Mouse (Mus musculus): ENCODE data around the gene Kat5. TPM values are rescaled to one million over a fixed set of nuclear protein-coding genes. Genes with fewer than 3 reads are reported as not detected.

Kat5 gene
- polyA plus RNA-seq, 1 experiment from 2014 or later: 37.4 TPM

DNA sequence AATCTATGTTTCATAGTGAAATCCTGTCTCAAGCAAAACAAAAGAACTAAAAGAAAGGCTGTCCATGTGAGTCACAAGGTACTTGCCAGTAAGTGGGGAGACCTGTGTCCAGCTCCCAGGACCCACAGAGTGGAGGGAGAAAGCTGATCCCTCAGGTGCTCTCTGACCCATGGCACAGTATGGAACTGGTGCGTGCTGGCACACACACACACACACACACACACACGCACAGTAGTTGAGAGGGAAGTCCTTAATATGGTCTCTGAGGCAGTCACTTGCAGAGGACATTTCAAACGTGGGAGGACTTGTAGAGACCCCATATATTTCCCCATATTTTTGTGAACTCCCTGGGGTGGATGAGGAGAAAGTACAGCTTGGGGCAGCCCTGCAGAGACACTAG lies 48.2 kb downstream of the Kat5 start:
- Histone ChIP-seq H3K36me3 (ENCODE audit: control insufficient read depth, insufficient read depth) (no peaks in the 10 kb centered on the region), H3K9ac (ENCODE audit: low read depth, low read length) (no peak overlapping the region), H3K27me3 (replicated peaks; ENCODE audit: control insufficient read depth, insufficient read depth, low read length) (peaks cover 14% of the 10 kb centered on the region; the same call in 1 of the 2 replicates), H3K9me3 (ENCODE audit: control insufficient read depth) (no peaks in the 10 kb centered on the region), H3K4me3 (ENCODE audit: low read depth, low read length) (no peak overlapping the region), H3K27ac (ENCODE audit: low read depth, low read length) (peak overlapping the region; percentile 94), H3K4me1 (replicated peaks; ENCODE audit: control insufficient read depth, insufficient read depth, low read length) (peaks cover 6% of the 10 kb centered on the region; the same call in 1 of the 2 replicates), H3K4me2 (replicated peaks; ENCODE audit: low read depth) (peak overlapping the region; percentile 77)
- ATAC-seq: peak; percentile 26; the same call in 1 of the 2 replicates
- no peak for TF ChIP-seq CTCF (IDR thresholded peaks at IDR 0.05; ENCODE audit: low read depth)
- WGBS: 24% methylated on average over 3 of the region's 3 CpGs

- TF ChIP-seq CTCF (IDR thresholded peaks at IDR 0.05; ENCODE audit: low read depth): no peak
- H3K4me3 ChIP-seq (ENCODE audit: low read depth, low read length): peak overlapping the region; percentile 58
- no peaks in the 10 kb centered on the region for H3K9me3 ChIP-seq (ENCODE audit: control insufficient read depth)
- H3K27ac ChIP-seq (ENCODE audit: low read depth, low read length): peak overlapping the region; percentile 94
- 14% methylated on average over 10 of the region's 10 CpGs for WGBS
- peaks cover 14% of the 10 kb centered on the region; the same call in 1 of the 2 replicates for H3K27me3 ChIP-seq (replicated peaks; ENCODE audit: control insufficient read depth, insufficient read depth, low read length)
- ATAC-seq: peak; percentile 32
- H3K4me2 ChIP-seq (replicated peaks; ENCODE audit: low read depth): peak overlapping the region; percentile 77
- H3K9ac ChIP-seq (ENCODE audit: low read depth, low read length): 0 out of 2 replicates have a peak overlapping the region, but pooled peaks have one; percentile 53
- no peaks in the 10 kb centered on the region for H3K36me3 ChIP-seq (ENCODE audit: control insufficient read depth, insufficient read depth)
- peaks cover 3% of the 10 kb centered on the region; the same call in 1 of the 2 replicates for H3K4me1 ChIP-seq (replicated peaks; ENCODE audit: control insufficient read depth, insufficient read depth, low read length)
Observed at GRCm38 (mm10) chr19:5561252-5561790, 48.7 kb downstream of the Kat5 start.

- Histone ChIP-seq H3K27ac (ENCODE audit: low read depth, low read length) (peak within 1 kb of the TSS; percentile 94), H3K4me3 (ENCODE audit: low read depth, low read length) (peak within 1 kb of the TSS; percentile 58), H3K4me2 (replicated peaks; ENCODE audit: low read depth) (peak within 1 kb of the TSS; percentile 77), H3K36me3 (ENCODE audit: control insufficient read depth, insufficient read depth) (no peaks in the 10 kb centered on the region), H3K4me1 (replicated peaks; ENCODE audit: control insufficient read depth, insufficient read depth, low read length) (peaks cover 3% of the 10 kb centered on the region; the same call in 1 of the 2 replicates), H3K9me3 (ENCODE audit: control insufficient read depth) (no peaks in the 10 kb centered on the region), H3K27me3 (replicated peaks; ENCODE audit: control insufficient read depth, insufficient read depth, low read length) (peaks cover 14% of the 10 kb centered on the region; the same call in 1 of the 2 replicates), H3K9ac (ENCODE audit: low read depth, low read length) (peak within 1 kb of the TSS; percentile 53)
- ATAC-seq: peak; percentile 62
- TF ChIP-seq CTCF (IDR thresholded peaks at IDR 0.05; ENCODE audit: low read depth): no peak
- WGBS: 1% methylated on average over 57 of the region's 57 CpGs
Observed at GRCm38 (mm10) chr19:5560457-5561041, 49.5 kb downstream of the Kat5 start, which contains the start of gene Ovol1. Ovol1 (minus strand) TSS chr19:5560646.

DNA sequence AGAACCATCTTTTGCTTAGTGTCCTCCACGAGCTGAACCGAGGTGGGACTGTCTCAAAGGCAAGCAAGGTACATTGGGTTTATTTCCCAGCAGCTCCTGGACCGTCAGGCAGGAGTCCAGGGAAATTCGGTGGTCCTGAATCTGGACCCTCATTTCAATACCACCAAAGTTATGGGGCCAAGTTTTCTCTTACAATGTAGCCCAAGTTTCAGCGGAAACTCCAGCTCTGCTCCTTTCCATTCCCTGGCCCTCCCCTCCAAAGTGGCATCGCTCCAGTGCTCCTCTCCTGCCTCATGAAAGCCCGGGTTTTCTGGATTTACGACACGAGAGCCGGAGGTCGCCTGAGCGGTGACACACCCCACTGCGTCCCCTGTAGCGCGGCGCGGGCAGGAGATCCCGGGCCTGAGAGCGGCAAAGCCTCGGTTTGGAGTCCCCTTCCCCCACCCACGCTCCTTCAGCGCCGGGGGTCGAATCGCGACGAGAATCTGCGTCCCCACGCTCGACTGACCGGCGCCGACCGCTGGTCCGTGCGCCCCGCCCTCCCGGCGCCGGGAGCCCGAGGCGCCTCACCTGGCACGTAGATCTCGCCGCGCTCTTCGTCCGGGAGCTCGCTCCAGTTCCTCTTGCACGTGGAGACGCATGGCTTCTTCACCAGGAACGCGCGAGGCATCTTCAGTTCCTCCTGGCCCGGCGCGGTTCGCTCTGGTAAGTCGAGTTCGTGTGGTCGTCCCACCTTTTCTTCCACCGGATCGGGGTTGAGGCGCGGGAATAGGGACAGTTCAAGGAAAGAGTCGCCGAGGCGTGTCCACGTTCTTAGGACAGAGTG lies 50.2 kb downstream of the Kat5 start:
- no peak for ATAC-seq
- Histone ChIP-seq H3K27ac (ENCODE audit: low read depth, low read length) (peak overlapping the region; percentile 94), H3K4me3 (ENCODE audit: low read depth, low read length) (peak overlapping the region; percentile 58), H3K9ac (ENCODE audit: low read depth, low read length) (peak overlapping the region; percentile 53), H3K4me2 (replicated peaks; ENCODE audit: low read depth) (peak overlapping the region; percentile 77), H3K36me3 (ENCODE audit: control insufficient read depth, insufficient read depth) (no peaks in the 10 kb centered on the region), H3K9me3 (ENCODE audit: control insufficient read depth) (no peaks in the 10 kb centered on the region), H3K27me3 (replicated peaks; ENCODE audit: control insufficient read depth, insufficient read depth, low read length) (peaks cover 14% of the 10 kb centered on the region; the same call in 1 of the 2 replicates), H3K4me1 (replicated peaks; ENCODE audit: control insufficient read depth, insufficient read depth, low read length) (peaks cover 3% of the 10 kb centered on the region; the same call in 1 of the 2 replicates)
- WGBS: under 1% methylated on average over 69 of the region's 69 CpGs
- no peak for TF ChIP-seq CTCF (IDR thresholded peaks at IDR 0.05; ENCODE audit: low read depth)

- Histone ChIP-seq H3K27ac (ENCODE audit: low read depth, low read length) (peak overlapping the region; percentile 94), H3K27me3 (replicated peaks; ENCODE audit: control insufficient read depth, insufficient read depth, low read length) (peaks cover 14% of the 10 kb centered on the region; the same call in 1 of the 2 replicates)
Observed at GRCm38 (mm10) chr19:5559229-5559628, 50.8 kb downstream of the Kat5 start.

DNA sequence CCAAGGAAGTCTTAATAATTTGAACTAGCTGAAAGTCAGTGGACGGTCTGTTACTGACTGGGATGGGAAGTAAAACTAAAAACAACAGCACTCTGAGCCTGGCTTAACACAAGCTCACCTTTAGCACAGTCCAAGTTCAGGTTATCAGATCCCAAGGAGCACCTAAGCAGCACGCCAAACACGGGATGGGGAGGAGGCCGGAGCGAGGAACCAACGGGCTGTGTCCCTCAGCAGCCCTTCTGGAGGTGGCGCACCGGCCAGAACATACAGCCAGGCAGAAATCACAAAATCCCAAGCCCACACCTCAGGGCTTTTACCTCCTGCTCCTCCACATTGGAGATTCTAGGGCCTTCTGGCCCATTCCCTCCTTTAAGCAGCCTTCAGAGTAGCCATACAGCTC lies 51.3 kb downstream of the Kat5 start:
- H3K9me3 ChIP-seq (ENCODE audit: control insufficient read depth): no peaks in the 10 kb centered on the region
- peak overlapping the region; percentile 58 for H3K4me3 ChIP-seq (ENCODE audit: low read depth, low read length)
- H3K36me3 ChIP-seq (ENCODE audit: control insufficient read depth, insufficient read depth): no peaks in the 10 kb centered on the region
- WGBS: 31% methylated on average over 8 of the region's 8 CpGs
- peaks cover 14% of the 10 kb centered on the region; the same call in 1 of the 2 replicates for H3K27me3 ChIP-seq (replicated peaks; ENCODE audit: control insufficient read depth, insufficient read depth, low read length)
- peak overlapping the region; percentile 40 for H3K9ac ChIP-seq (ENCODE audit: low read depth, low read length)
- H3K4me1 ChIP-seq (replicated peaks; ENCODE audit: control insufficient read depth, insufficient read depth, low read length): peaks cover 3% of the 10 kb centered on the region; the same call in 1 of the 2 replicates
- no peak for TF ChIP-seq CTCF (IDR thresholded peaks at IDR 0.05; ENCODE audit: low read depth)
- peak overlapping the region; percentile 94 for H3K27ac ChIP-seq (ENCODE audit: low read depth, low read length)
- H3K4me2 ChIP-seq (replicated peaks; ENCODE audit: low read depth): peak overlapping the region; percentile 77
- no peak for ATAC-seq

More at GRCm38 (mm10) chr19:5559229-5559628, 50.8 kb downstream of the Kat5 start:
- H3K4me3 ChIP-seq (ENCODE audit: low read depth, low read length): peak overlapping the region; percentile 58
- H3K4me2 ChIP-seq (replicated peaks; ENCODE audit: low read depth): peak overlapping the region; percentile 77
- H3K9me3 ChIP-seq (ENCODE audit: control insufficient read depth): no peaks in the 10 kb centered on the region
- WGBS: 13% methylated on average over 8 of the region's 8 CpGs
- peak overlapping the region; percentile 40; the same call in 1 of the 2 replicates for H3K9ac ChIP-seq (ENCODE audit: low read depth, low read length)
- no peaks in the 10 kb centered on the region for H3K36me3 ChIP-seq (ENCODE audit: control insufficient read depth, insufficient read depth)
- peaks cover 3% of the 10 kb centered on the region; the same call in 1 of the 2 replicates for H3K4me1 ChIP-seq (replicated peaks; ENCODE audit: control insufficient read depth, insufficient read depth, low read length)
- no peak for TF ChIP-seq CTCF (IDR thresholded peaks at IDR 0.05; ENCODE audit: low read depth)
- no peak for ATAC-seq
